ENCODE assay signal across 17 mouse cellular contexts in the genomic region with DNA sequence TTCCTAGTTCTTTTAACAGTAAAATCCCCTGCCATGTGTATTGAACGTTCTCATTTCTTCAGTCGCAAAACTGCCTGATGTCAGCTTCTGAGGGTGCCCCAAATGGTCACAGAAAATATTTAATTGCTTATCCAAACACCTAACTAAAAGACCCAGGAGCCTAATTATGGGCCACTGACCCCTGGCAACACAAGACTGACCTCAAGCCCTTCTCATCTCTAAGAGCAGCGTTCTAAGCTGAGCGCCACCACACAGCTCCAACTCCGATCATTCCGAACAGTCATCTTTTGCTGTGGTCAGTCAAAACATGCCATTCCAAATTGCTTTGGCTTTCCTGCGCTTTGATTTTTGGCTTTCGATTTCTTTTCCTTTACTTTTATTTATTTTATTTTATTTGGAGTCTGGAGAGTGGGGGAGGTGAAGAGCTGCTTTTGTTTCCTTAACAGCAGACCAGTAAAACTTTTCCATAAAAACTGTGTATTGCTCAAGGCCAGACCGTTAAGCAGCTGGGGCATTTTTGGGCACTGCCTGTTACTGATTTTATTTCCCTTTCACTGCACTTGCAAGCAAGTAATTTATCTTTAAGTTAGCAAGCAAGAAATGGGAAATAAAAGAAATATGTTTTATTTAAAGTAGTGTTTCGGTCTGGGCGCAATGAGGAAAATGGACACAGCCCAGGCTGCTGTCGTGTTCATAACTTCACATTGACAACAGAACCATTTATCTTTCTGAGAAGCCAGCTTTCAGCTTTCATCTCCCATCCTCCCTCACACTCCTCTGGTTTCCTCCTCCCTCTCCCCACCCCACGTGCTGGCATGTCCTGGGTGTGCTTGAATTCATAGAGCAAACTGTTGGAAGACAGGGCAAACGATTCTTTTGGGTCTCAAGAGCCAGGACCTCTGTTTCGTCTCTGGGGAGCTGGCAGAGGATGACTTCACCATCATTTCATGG. TPM values are rescaled to one million over a fixed set of nuclear protein-coding genes. Genes with fewer than 3 reads are reported as not detected.
DNase-seq lines count a peak whose midpoint lies in the region; ATAC-seq lines count a peak whose summit lies in the region.
"Had no signal": no experiment of that assay in that cellular context is flagged by ENCODE, and none has a peak within 500 bp of the region (broad histone marks: within the 10 kb centered on the region; RNA-seq: fewer than 3 reads in every experiment).

No protein-coding gene starts in this region.

- 41% methylated on average over 15 of the region's 15 CpGs for WGBS in lung, embryonic 16.5 days
- 39% methylated on average over 15 of the region's 15 CpGs for WGBS in embryonic facial prominence, embryonic 14.5 days
- 49% methylated on average over 15 of the region's 15 CpGs for WGBS in intestine, embryonic 16.5 days

- H3K4me2 ChIP-seq in lung, embryonic 16.5 days (ENCODE audit: low read depth, low read length): peak overlapping the region; percentile 4; the same call in 1 of the 2 replicates
- peak overlapping the region; percentile 18; the same call in 1 of the 2 replicates for H3K4me2 ChIP-seq in embryonic facial prominence, embryonic 14.5 days (ENCODE audit: low read depth, low read length)
- H3K4me2 ChIP-seq in intestine, embryonic 16.5 days (ENCODE audit: low read depth, low read length): no peak overlapping the region
- H3K4me2 ChIP-seq: embryonic facial prominence, embryonic 15.5 days; liver, embryonic 12.5 days had no signal

- no peak for DNase-seq in lung, postnatal 14 days
- DNase-seq in embryonic facial prominence, embryonic 14.5 days (ENCODE audit: low spot score): no peak
- peak; percentile 7 for DNase-seq in ovary, postnatal 10 days (ENCODE audit: low spot score)
- DNase-seq in B cell, adult 2 months: no peak
- no peak for DNase-seq in cerebellum, adult 8-10 months
- DNase-seq: adrenal gland, postnatal 25 days; cerebellum, adult 9-11 months; right cerebral cortex, postnatal 4 days; thymus, postnatal 36 days had no signal

- H3K9me3 ChIP-seq in lung, embryonic 16.5 days (ENCODE audit: control insufficient read depth, low read length): no peaks in the 10 kb centered on the region
- H3K9me3 ChIP-seq in embryonic facial prominence, embryonic 14.5 days (ENCODE audit: control insufficient read depth, low read length): no peaks in the 10 kb centered on the region
- H3K9me3 ChIP-seq in intestine, embryonic 16.5 days (ENCODE audit: control insufficient read depth, low read length): no peaks in the 10 kb centered on the region
- H3K9me3 ChIP-seq: embryonic facial prominence, embryonic 15.5 days; hindbrain, embryonic 10.5 days; liver, embryonic 12.5 days; midbrain, embryonic 10.5 days had no signal

- 0 out of 2 replicates have a peak, but pooled peaks cover 5% of the 10 kb centered on the region for H3K4me1 ChIP-seq in lung, embryonic 16.5 days (replicated peaks; ENCODE audit: control insufficient read depth, insufficient read depth, low read length)
- 0 out of 2 replicates have a peak, but pooled peaks cover 6% of the 10 kb centered on the region for H3K4me1 ChIP-seq in embryonic facial prominence, embryonic 14.5 days (ENCODE audit: control insufficient read depth, insufficient read depth, low read length)
- no peaks in the 10 kb centered on the region for H3K4me1 ChIP-seq in intestine, embryonic 16.5 days (ENCODE audit: control insufficient read depth, insufficient read depth, low read length)
- H3K4me1 ChIP-seq: embryonic facial prominence, embryonic 15.5 days; hindbrain, embryonic 10.5 days; liver, embryonic 12.5 days; midbrain, embryonic 10.5 days had no signal

- no peak overlapping the region for H3K27ac ChIP-seq in lung, embryonic 16.5 days (ENCODE audit: low read length)
- no peak overlapping the region for H3K27ac ChIP-seq in embryonic facial prominence, embryonic 14.5 days (replicated peaks; ENCODE audit: low read depth, low read length)
- H3K27ac ChIP-seq in intestine, embryonic 16.5 days (ENCODE audit: low read length): no peak overlapping the region
- H3K27ac ChIP-seq: embryonic facial prominence, embryonic 15.5 days; hindbrain, embryonic 10.5 days; liver, embryonic 12.5 days; midbrain, embryonic 10.5 days had no signal

- H3K4me3 ChIP-seq in lung, embryonic 16.5 days (ENCODE audit: low read length): no peak overlapping the region
- H3K4me3 ChIP-seq in embryonic facial prominence, embryonic 14.5 days (ENCODE audit: low read depth, low read length): no peak overlapping the region
- no peak overlapping the region for H3K4me3 ChIP-seq in intestine, embryonic 16.5 days (ENCODE audit: low read length)
- H3K4me3 ChIP-seq: embryonic facial prominence, embryonic 15.5 days; hindbrain, embryonic 10.5 days; liver, embryonic 12.5 days; midbrain, embryonic 10.5 days had no signal

- no peaks in the 10 kb centered on the region for H3K27me3 ChIP-seq in lung, embryonic 16.5 days (ENCODE audit: control insufficient read depth, insufficient read depth, low read depth, low read length)
- no peaks in the 10 kb centered on the region for H3K27me3 ChIP-seq in embryonic facial prominence, embryonic 14.5 days (replicated peaks; ENCODE audit: control insufficient read depth, insufficient read depth, low read length)
- H3K27me3 ChIP-seq in intestine, embryonic 16.5 days (replicated peaks; ENCODE audit: control insufficient read depth, insufficient read depth, low read length): no peaks in the 10 kb centered on the region
- H3K27me3 ChIP-seq: embryonic facial prominence, embryonic 15.5 days; liver, embryonic 12.5 days had no signal

- no peaks in the 10 kb centered on the region for H3K36me3 ChIP-seq in lung, embryonic 16.5 days (ENCODE audit: control insufficient read depth, insufficient read depth, low read length)
- H3K36me3 ChIP-seq in embryonic facial prominence, embryonic 14.5 days (ENCODE audit: control insufficient read depth, insufficient read depth, low read length): no peaks in the 10 kb centered on the region
- no peaks in the 10 kb centered on the region for H3K36me3 ChIP-seq in intestine, embryonic 16.5 days (ENCODE audit: control insufficient read depth, insufficient read depth, low read length)
- H3K36me3 ChIP-seq: embryonic facial prominence, embryonic 15.5 days; hindbrain, embryonic 10.5 days; liver, embryonic 12.5 days; midbrain, embryonic 10.5 days had no signal

- peak; percentile 26; the same call in 1 of the 2 replicates for ATAC-seq in lung, embryonic 16.5 days (ENCODE audit: low read depth)
- ATAC-seq in embryonic facial prominence, embryonic 14.5 days (ENCODE audit: low read depth): no peak
- peak; percentile 31; the same call in 1 of the 2 replicates for ATAC-seq in intestine, embryonic 16.5 days
- ATAC-seq: forebrain, embryonic 14.5 days; inflammation-experienced regulatory T-cells, adult 6 months; liver, embryonic 12.5 days had no signal

- no peak overlapping the region for H3K9ac ChIP-seq in lung, embryonic 16.5 days (ENCODE audit: low read length)
- H3K9ac ChIP-seq in embryonic facial prominence, embryonic 14.5 days (ENCODE audit: low read depth, low read length): no peak overlapping the region
- no peak overlapping the region for H3K9ac ChIP-seq in intestine, embryonic 16.5 days (ENCODE audit: low read depth, low read length)
- H3K9ac ChIP-seq: embryonic facial prominence, embryonic 15.5 days; liver, embryonic 12.5 days had no signal

RNA-seq across cellular contexts. Expression of a gene that starts 59.1 kb away (rescaled TPM):
- polyA plus RNA-seq in lung, embryonic 16.5 days (2015; fragmentation: Nextera tagmentation; extraction: Ambion mirVana): 0.11 and 0.23 TPM in 2 replicates
- polyA plus RNA-seq in embryonic facial prominence, embryonic 14.5 days (2014; fragmentation: Nextera tagmentation; extraction: Ambion mirVana): 0.99 and 1.8 TPM in 2 replicates
- polyA plus RNA-seq in intestine, embryonic 16.5 days (2015; fragmentation: Nextera tagmentation; extraction: Ambion mirVana): 0.27 and 0.32 TPM in 2 replicates
- polyA plus RNA-seq: inflammation-experienced regulatory T-cells, adult 6 months; liver, embryonic 12.5 days had no signal
